ENCODE assay signal across 7 mouse cellular contexts in the genomic region with DNA sequence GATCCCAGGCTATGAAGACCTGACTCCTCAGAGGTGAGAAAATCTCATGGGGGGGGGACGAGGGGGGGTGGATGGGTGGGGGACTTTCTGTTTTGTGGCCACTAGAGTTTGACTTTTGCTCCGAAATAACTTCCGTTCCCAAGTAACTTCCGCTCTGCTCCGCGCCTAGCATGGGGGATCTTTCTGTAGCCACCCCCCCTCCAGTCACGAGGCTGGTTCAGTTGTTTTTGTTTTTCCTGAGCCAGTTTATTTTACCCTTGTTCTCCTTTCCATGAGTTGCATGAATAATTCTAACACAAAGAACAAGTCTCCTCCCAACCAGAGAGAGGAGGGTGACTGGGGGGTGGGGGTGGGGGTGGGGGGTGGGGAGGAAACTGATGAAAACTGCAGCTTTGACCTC.
DNase-seq lines count a peak whose midpoint lies in the region; ATAC-seq and TF ChIP-seq lines count a peak whose summit lies in the region.

No protein-coding gene starts in this region.

- H3K9ac ChIP-seq in embryonic facial prominence, embryonic 15.5 days: no peak overlapping the region
- no peak overlapping the region for H3K9ac ChIP-seq in kidney, embryonic 16.5 days (replicated peaks; ENCODE audit: low read length)

- no peaks in the 10 kb centered on the region for H3K36me3 ChIP-seq in embryonic facial prominence, embryonic 15.5 days
- no peaks in the 10 kb centered on the region for H3K36me3 ChIP-seq in kidney, embryonic 16.5 days (ENCODE audit: insufficient read depth, low read length)

- WGBS in embryonic facial prominence, embryonic 15.5 days: 8% methylated on average over 7 of the region's 7 CpGs
- WGBS in kidney, embryonic 16.5 days: 11% methylated on average over 7 of the region's 7 CpGs

- peak overlapping the region; percentile 7; the same call in 1 of the 2 replicates for H3K4me3 ChIP-seq in embryonic facial prominence, embryonic 15.5 days (replicated peaks)
- H3K4me3 ChIP-seq in kidney, embryonic 16.5 days (ENCODE audit: low read length): peak overlapping the region; percentile 15; the same call in 1 of the 2 replicates

- no peak overlapping the region for H3K27ac ChIP-seq in embryonic facial prominence, embryonic 15.5 days (replicated peaks)
- no peak overlapping the region for H3K27ac ChIP-seq in kidney, embryonic 16.5 days (ENCODE audit: low read length)

- ATAC-seq in embryonic facial prominence, embryonic 15.5 days (ENCODE audit: insufficient number of reproducible peaks, low FRiP score, low TSS enrichment, low read depth): no peak
- ATAC-seq in kidney, embryonic 16.5 days (ENCODE audit: low FRiP score, low TSS enrichment): no peak

- H3K27me3 ChIP-seq in embryonic facial prominence, embryonic 15.5 days: no peaks in the 10 kb centered on the region
- no peaks in the 10 kb centered on the region for H3K27me3 ChIP-seq in kidney, embryonic 16.5 days (ENCODE audit: insufficient read depth, low read length)

- no peak for TF ChIP-seq CTCF in brain, embryonic 14.5 days (IDR thresholded peaks at IDR 0.05; ENCODE audit: borderline replicate concordance, extremely low read depth, insufficient read depth, insufficient read length)

- peaks cover 12% of the 10 kb centered on the region; the same call in 1 of the 2 replicates for H3K4me1 ChIP-seq in embryonic facial prominence, embryonic 15.5 days
- peaks cover 18% of the 10 kb centered on the region for H3K4me1 ChIP-seq in kidney, embryonic 16.5 days (ENCODE audit: insufficient read depth, low read length)

- H3K4me2 ChIP-seq in embryonic facial prominence, embryonic 15.5 days (replicated peaks): peak overlapping the region; percentile 44
- H3K4me2 ChIP-seq in kidney, embryonic 16.5 days (replicated peaks; ENCODE audit: low read depth, low read length): peak overlapping the region; percentile 48

- TF ChIP-seq POLR2A in brain, embryonic 14.5 days (IDR thresholded peaks at IDR 0.05; ENCODE audit: borderline replicate concordance, extremely low read depth, insufficient read depth, insufficient read length, poor library complexity, severe bottlenecking): no peak

- DNase-seq in brain, embryonic 14.5 days (ENCODE audit: low read depth): peak; percentile 72
- peak; percentile 21 for DNase-seq in mesoderm, embryonic 11.5 days (ENCODE audit: low read depth, low spot score)
- peak; percentile 45 to 53 for DNase-seq in thymus, postnatal 10 days (ENCODE audit: low spot score in 2 of 2)
- no peak for DNase-seq in adrenal gland, postnatal 10 days
- DNase-seq in ovary, adult 18-20 months (ENCODE audit: low spot score): no peak

- no peaks in the 10 kb centered on the region for H3K9me3 ChIP-seq in embryonic facial prominence, embryonic 15.5 days (replicated peaks)
- H3K9me3 ChIP-seq in kidney, embryonic 16.5 days (ENCODE audit: low read length): no peaks in the 10 kb centered on the region

Comparison
In these comparisons a context has a peak if more than half of its experiments do, and no peak if none do; other contexts are left out.
1. DNase-seq: peak in brain, embryonic 14.5 days (single experiment), mesoderm, embryonic 11.5 days (single experiment) and thymus, postnatal 10 days (2 of 2); none in adrenal gland, postnatal 10 days (single experiment) and ovary, adult 18-20 months (single experiment).